Mouse (Mus musculus) left cerebral cortex, adult 9 months (tissue): ENCODE measurements around the gene Ccdc30.

Experiments
- DNase-seq, 2 experiments: peaks; one replicate each; pipeline ENCODE4 v3.0.0; 2022; ENCODE audit warnings: low spot score in 2 of 2

The Ccdc30 gene

GRCm38 (mm10) chr4:119415072-119415753 is at the start of gene Ccdc30:
Gene Ccdc30, minus strand, starts transcription at chr4:119415521.
- DNase-seq: peak; percentile 91 to 96

- no peak for DNase-seq
These were observed 48.6 kb upstream of the Ccdc30 start for GRCm38 (mm10) chr4:119463756-119464419.

GRCm38 (mm10) chr4:119462858-119463755 is 47.8 kb upstream of the Ccdc30 start:
- DNase-seq: peak; percentile 14 to 30

GRCm38 (mm10) chr4:119462457-119462856 is 47.1 kb upstream of the Ccdc30 start:
- DNase-seq: no peak

- peak; percentile 79 to 90 for DNase-seq
These were observed 45.4 kb upstream of the Ccdc30 start for GRCm38 (mm10) chr4:119460728-119461141.

- peak in 1 of 2 experiments; percentile 15 for DNase-seq
These were observed 45.0 kb upstream of the Ccdc30 start for GRCm38 (mm10) chr4:119460296-119460695.

- no peak for DNase-seq
These were observed 38.2 kb upstream of the Ccdc30 start for GRCm38 (mm10) chr4:119453533-119453932.

- DNase-seq: no peak
These were observed 37.8 kb upstream of the Ccdc30 start for GRCm38 (mm10) chr4:119453128-119453527.

- no peak for DNase-seq
These were observed 35.1 kb upstream of the Ccdc30 start for GRCm38 (mm10) chr4:119450436-119450835.

GRCm38 (mm10) chr4:119447786-119448185 is 32.5 kb upstream of the Ccdc30 start:
- no peak for DNase-seq

GRCm38 (mm10) chr4:119447261-119447660 is 31.9 kb upstream of the Ccdc30 start:
- DNase-seq: no peak

- DNase-seq: no peak
These were observed 27.2 kb upstream of the Ccdc30 start for GRCm38 (mm10) chr4:119442539-119442938.

- peak in 1 of 2 experiments; percentile 18 for DNase-seq
These were observed 26.5 kb upstream of the Ccdc30 start for GRCm38 (mm10) chr4:119441836-119442235.

GRCm38 (mm10) chr4:119437936-119438335 is 22.6 kb upstream of the Ccdc30 start:
- DNase-seq: no peak

- peak in 1 of 2 experiments; percentile 46 for DNase-seq
These were observed 15.4 kb upstream of the Ccdc30 start for GRCm38 (mm10) chr4:119430678-119431077.

- DNase-seq: no peak
These were observed 12.4 kb upstream of the Ccdc30 start for GRCm38 (mm10) chr4:119427680-119428079.

- no peak for DNase-seq
These were observed 10.3 kb upstream of the Ccdc30 start for GRCm38 (mm10) chr4:119425601-119426000.

GRCm38 (mm10) chr4:119425077-119425476 is 9.8 kb upstream of the Ccdc30 start:
- DNase-seq: no peak

GRCm38 (mm10) chr4:119422294-119422964 is 7.1 kb upstream of the Ccdc30 start, which contains the start of the genes Ppcs and Zmynd12:
Gene Ppcs, minus strand, starts transcription at chr4:119422420.
Gene Zmynd12, plus strand, starts transcription at chr4:119422814.
- DNase-seq: peak; percentile 56 to 88

- no peak for DNase-seq
These were observed 6.6 kb upstream of the Ccdc30 start for GRCm38 (mm10) chr4:119421921-119422293.

- no peak for DNase-seq
These were observed 5.9 kb upstream of the Ccdc30 start for GRCm38 (mm10) chr4:119421191-119421590.
